Mouse (Mus musculus): ENCODE measurements around the gene Arl14ep.

Gene Arl14ep

DNA sequence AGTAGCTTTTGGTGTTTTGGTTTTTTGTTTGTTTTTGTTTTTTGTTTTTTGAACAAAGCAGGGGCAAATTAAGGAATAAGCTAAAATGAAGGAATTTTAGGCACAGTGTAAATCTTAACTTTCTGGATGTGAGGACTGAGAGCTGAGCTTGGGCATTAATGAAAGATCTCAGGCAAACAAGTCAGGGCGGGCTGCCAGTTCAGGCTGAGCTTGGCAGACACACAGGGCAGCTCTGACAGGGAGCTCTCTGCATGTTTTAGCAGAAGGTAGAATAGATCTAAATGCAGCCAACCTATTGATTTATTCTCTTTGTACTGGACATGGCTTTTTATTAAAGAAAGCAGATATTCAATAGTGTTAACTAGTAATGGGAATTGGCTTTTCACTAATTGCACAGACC, 31.8 kb downstream of the Arl14ep start:
- DNase-seq, result no peak

DNA sequence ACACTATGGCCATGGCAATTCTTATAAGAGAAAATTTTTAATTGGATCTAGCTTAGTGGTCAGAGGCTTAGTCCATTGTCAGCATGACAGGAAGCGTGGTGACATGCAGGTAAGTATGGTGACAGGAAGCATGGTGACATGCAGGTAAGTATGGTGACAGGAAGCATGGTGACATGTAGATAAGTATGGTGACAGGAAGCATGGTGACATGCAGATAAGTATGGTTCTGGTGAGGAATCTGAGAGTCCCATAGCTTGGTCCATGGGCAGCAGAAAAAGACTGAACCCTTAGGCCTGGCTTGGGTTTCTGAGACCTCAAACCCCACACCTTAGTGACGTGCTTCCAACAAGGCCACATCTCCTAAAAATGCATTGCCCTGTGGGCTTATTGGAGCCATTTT, 38.5 kb downstream of the Arl14ep start:
- DNase-seq, result no peak

DNA sequence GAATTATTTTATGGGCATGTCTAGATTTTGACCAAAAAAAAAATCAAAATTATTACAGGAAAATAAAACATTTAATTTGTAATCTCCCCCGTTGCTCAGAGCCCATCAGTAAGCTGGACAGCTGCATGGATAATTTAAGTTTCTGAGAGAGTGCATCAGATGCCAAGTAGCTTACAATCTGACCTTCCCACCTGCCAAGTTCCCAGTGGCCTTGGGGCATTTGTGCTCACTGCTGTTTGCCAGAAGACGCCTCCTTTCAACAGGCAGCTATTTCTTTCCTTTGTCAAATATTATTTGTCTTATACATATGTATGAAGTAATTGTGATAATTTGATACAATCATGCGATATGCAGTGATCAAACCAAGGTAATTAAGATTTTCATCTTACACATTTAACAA, 44.3 kb downstream of the Arl14ep start:
- DNase-seq, result no peak

Measured in lung, postnatal 10 days (tissue).